Mouse (Mus musculus) embryonic facial prominence, embryonic 12.5 days (tissue): Measurements from ENCODE around the gene Cckbr. TPM values are rescaled to one million over a fixed set of nuclear protein-coding genes. Genes with fewer than 3 reads are reported as not detected.

Experiments used
- ATAC-seq: fragments of 200-750 bp; cut with Nextera tagmentation; 2 replicates; pipeline ENCODE4 v1.8.0; 2017; ENCODE audit not compliant: insufficient number of reproducible peaks, insufficient read depth, low FRiP score, low TSS enrichment
- H3K27ac ChIP-seq: fragments of 300-500 bp; sonication (generic); 2 replicates; pipeline ENCODE4 v1.5.1; 2016; ENCODE audit warnings: mild to moderate bottlenecking
- H3K27me3 ChIP-seq: fragments of 300-500 bp; sonication (generic); 2 replicates; pipeline ENCODE4 v1.6.1; 2016; ENCODE audit warnings: mild to moderate bottlenecking, moderate library complexity
- H3K36me3 ChIP-seq: fragments of 300-500 bp; sonication (generic); 2 replicates; pipeline ENCODE4 v1.6.1; 2016; ENCODE audit warnings: mild to moderate bottlenecking
- H3K4me1 ChIP-seq: fragments of 300-500 bp; sonication (generic); 2 replicates; pipeline ENCODE4 v1.6.1; 2016
- H3K4me2 ChIP-seq: fragments of 300-500 bp; sonication (generic); replicated peaks from 2 replicates; pipeline ENCODE4 v1.6.1; 2016; ENCODE audit warnings: mild to moderate bottlenecking, moderate library complexity
- H3K4me3 ChIP-seq: fragments of 300-500 bp; sonication (generic); 2 replicates; pipeline ENCODE4 v1.5.1; 2016; ENCODE audit warnings: mild to moderate bottlenecking
- H3K9ac ChIP-seq: fragments of 300-500 bp; sonication (generic); 2 replicates; pipeline ENCODE4 v1.6.1; 2016; ENCODE audit warnings: mild to moderate bottlenecking, moderate library complexity
- H3K9me3 ChIP-seq: fragments of 300-500 bp; sonication (generic); 2 replicates; pipeline ENCODE4 v1.6.1; 2016; ENCODE audit warnings: mild to moderate bottlenecking, moderate library complexity
- WGBS: fragments of 180-500 bp; shearing (Covaris S2); methylation state at CpG from one replicate; pipeline ENCODE4 v1.1.7; 2016; 5-methylcytosine and 5-hydroxymethylcytosine counted together
- polyA plus RNA-seq: library from polyadenylated mRNA; unstranded; fragments of >200 nt; fragmentation: Nextera tagmentation; extraction: Ambion mirVana; gene quantifications from 2 replicates; pipeline ENCODE4 v1.2.1, GENCODE M21; 2016

The Cckbr gene
- polyA plus RNA-seq, 1 experiment from 2014 or later: 0.47 TPM

DNA sequence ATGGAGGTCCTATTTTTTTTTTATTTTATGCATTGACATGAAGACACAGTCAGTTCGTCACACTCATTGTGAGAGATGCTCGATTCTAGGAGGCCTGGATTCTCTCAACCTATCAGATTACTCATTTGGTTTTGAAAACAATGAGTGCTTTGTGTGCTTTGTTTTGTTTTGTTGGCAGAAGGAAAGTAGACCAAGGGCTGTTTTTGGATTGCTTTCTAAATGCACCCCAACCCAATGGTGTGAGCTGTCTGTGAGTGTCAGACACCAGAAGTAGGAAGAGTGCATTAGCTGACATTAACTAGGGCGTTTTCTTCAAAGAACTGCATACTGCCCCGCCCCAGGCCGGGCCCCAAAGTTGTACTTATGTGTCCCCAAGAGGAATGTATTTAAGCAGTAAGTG is 54.5 kb downstream of the Cckbr start:
- peaks cover 10% of the 10 kb centered on the region; the same call in 1 of the 2 replicates for H3K4me1 ChIP-seq
- H3K4me2 ChIP-seq: no peak overlapping the region
- WGBS: 40% methylated on average over 5 of the region's 5 CpGs
- no peak overlapping the region for H3K4me3 ChIP-seq
- no peaks in the 10 kb centered on the region for H3K36me3 ChIP-seq
- H3K9me3 ChIP-seq: no peaks in the 10 kb centered on the region
- peaks cover 12% of the 10 kb centered on the region for H3K27me3 ChIP-seq
- ATAC-seq: no peak
- H3K27ac ChIP-seq: no peak overlapping the region
- no peak overlapping the region for H3K9ac ChIP-seq

DNA sequence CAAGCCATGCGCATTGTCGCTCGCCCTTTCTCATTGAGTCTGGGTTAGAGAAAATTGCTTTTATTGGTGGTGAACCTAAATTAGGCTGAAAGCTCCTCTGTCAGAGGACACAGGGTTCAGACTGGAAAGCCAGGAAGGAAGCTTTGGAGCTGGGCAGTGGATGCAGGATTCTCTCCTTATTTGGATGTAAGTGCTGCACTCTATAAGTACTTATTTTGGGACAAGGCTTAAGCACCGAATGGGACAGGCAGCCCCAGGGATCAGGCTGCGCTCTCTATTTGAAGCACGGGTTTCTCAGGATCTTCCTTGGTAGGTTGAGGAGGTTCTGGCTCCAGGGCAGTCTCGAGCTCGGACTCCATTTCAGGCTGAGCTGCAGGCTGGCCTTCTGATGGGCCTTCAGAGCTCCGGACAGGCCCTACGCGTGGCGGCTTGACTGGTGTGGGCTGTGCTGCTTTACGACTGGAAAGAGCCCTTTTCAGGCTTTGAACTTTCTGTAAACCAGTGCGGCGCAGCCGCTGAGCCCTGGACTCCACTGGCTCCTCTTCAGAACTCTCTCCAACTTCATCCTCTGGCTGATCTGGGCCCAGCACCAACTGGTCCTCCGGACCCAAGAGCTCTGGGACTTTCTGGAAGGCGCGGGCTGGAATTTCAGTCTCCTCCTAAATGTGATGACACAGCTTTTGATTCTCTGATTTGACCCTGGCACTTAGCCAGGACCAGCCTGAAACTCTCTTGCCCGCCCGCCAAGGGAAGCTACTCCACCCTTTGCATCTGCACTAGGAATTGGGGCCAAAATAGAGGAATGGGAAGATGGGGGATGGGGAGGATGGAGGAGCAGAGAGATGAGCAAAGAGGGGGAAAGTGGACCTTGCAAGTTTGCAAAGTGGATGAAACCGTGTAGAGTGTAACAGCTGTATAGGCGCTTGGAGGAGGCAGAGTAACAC is 55.3 kb downstream of the Cckbr start:
- H3K27ac ChIP-seq: peak overlapping the region; percentile 74; the same call in 1 of the 2 replicates
- peaks cover 12% of the 10 kb centered on the region for H3K27me3 ChIP-seq
- peaks cover 10% of the 10 kb centered on the region; the same call in 1 of the 2 replicates for H3K4me1 ChIP-seq
- no peak for ATAC-seq
- H3K9me3 ChIP-seq: no peaks in the 10 kb centered on the region
- H3K36me3 ChIP-seq: no peaks in the 10 kb centered on the region
- H3K4me2 ChIP-seq: peak overlapping the region; percentile 68
- H3K4me3 ChIP-seq: peak overlapping the region; percentile 42
- 0 out of 2 replicates have a peak overlapping the region, but pooled peaks have one; percentile 69 for H3K9ac ChIP-seq
- WGBS: 66% methylated on average over 23 of the region's 23 CpGs

DNA sequence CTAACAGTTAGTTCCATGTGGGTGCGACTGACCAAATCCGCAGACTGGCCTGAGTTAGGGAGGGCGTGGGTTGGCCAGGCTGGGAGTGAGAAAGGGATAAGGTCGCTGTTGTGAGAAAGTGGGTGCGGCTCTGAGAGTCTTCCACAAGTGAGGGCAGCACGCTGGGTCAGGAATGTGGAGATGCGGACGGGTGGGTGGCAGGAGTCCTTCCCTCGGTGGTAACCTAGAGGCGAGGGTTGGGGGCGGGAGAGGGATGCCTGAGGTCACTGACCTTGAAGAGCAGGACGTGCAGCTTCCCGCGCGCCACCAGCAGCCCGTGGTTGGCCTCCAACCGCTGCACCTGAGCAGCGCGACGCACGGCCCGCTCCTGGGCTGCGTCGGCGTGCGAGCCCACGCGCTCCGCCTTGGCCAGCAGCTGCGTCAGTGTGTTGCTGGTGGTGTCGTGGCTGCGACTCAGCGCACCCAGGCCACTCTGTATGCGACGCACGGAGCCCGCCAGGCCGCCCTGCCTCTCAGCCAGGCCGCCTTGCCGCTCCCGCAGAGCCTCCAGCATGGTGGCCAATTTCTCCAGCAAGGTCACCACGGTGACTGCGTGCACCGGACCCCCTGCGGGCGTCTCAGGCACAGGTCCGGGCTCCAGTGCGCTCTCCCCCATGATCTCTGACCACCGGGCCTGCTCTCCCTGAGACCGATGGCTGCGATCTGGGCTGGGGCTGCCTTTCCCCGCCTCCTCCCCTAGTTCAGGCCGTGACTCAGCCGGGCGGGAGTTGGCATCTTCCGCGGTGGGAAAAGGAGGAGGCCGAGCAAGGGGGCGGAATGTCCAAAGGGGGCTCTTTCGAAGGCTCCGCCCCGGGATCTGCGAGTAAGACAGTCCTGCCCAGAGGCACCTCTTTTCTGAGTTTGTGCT is 56.2 kb downstream of the Cckbr start, which contains the start of gene Cavin3:
Gene Cavin3 (minus strand): TSS at position 796 of the 907 bp plus-strand sequence.
- peaks cover 10% of the 10 kb centered on the region; the same call in 1 of the 2 replicates for H3K4me1 ChIP-seq
- H3K27ac ChIP-seq: peak within 1 kb of the TSS; percentile 74
- H3K4me3 ChIP-seq: peak within 1 kb of the TSS; percentile 42
- H3K9ac ChIP-seq: peak within 1 kb of the TSS; percentile 69
- H3K9me3 ChIP-seq: no peaks in the 10 kb centered on the region
- H3K36me3 ChIP-seq: no peaks in the 10 kb centered on the region
- 4% methylated on average over 61 of the region's 63 CpGs for WGBS
- peaks cover 12% of the 10 kb centered on the region for H3K27me3 ChIP-seq
- ATAC-seq: peak; percentile 79
- H3K4me2 ChIP-seq: peak within 1 kb of the TSS; percentile 68

DNA sequence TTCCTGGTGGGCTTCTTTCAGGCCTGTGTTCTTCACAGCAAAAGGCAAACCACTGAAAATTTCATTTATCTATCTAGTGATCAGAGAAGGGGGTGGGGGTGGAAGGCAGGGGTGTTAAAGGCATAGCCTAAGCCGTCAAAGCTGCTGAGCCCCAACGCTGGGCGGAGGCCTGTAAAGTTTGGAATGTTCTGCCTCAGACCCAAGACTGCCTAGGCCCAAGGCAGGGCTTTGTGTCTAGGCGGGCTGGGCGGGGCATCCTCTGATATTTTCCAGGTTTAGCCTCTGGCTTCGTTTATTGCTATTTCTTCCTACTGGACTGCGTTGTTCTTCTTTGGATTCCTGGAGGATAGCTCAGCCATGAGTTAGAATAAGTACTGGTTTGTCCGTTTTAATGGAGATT is 56.9 kb downstream of the Cckbr start:
- Histone ChIP-seq H3K4me3 (peak overlapping the region; percentile 42), H3K27me3 (peaks cover 12% of the 10 kb centered on the region), H3K4me2 (peak overlapping the region; percentile 68), H3K36me3 (no peaks in the 10 kb centered on the region), H3K4me1 (peaks cover 10% of the 10 kb centered on the region; the same call in 1 of the 2 replicates), H3K9me3 (no peaks in the 10 kb centered on the region), H3K27ac (peak overlapping the region; percentile 74), H3K9ac (peak overlapping the region; percentile 69; the same call in 1 of the 2 replicates)
- WGBS: 33% methylated on average over 8 of the region's 8 CpGs
- ATAC-seq: peak; percentile 59

DNA sequence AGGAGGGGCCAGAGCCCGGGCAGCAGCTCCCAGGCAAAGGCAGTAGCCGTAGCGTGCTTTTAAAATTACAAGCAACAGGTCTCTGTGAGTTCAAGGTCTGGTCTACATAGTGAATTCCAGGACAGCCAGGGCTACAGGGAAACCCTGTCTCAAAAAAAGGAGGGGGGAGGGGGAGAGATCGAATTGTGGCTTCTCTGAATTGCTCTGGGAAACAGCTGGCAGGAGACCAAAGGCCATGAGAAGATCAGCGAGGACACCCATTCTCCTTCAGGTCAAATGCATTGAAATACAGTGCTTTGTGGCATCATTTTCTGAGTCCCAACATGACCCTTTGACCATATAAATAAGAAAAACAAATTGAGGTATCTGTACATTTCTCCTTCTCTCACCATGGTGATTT is 59.5 kb downstream of the Cckbr start:
- Histone ChIP-seq H3K4me3 (no peak overlapping the region), H3K9ac (no peak overlapping the region), H3K4me1 (peaks cover 10% of the 10 kb centered on the region; the same call in 1 of the 2 replicates), H3K27me3 (peaks cover 12% of the 10 kb centered on the region), H3K27ac (no peak overlapping the region), H3K9me3 (no peaks in the 10 kb centered on the region), H3K4me2 (no peak overlapping the region), H3K36me3 (no peaks in the 10 kb centered on the region)
- WGBS: 58% methylated on average over 5 of the region's 5 CpGs
- ATAC-seq: no peak

DNA sequence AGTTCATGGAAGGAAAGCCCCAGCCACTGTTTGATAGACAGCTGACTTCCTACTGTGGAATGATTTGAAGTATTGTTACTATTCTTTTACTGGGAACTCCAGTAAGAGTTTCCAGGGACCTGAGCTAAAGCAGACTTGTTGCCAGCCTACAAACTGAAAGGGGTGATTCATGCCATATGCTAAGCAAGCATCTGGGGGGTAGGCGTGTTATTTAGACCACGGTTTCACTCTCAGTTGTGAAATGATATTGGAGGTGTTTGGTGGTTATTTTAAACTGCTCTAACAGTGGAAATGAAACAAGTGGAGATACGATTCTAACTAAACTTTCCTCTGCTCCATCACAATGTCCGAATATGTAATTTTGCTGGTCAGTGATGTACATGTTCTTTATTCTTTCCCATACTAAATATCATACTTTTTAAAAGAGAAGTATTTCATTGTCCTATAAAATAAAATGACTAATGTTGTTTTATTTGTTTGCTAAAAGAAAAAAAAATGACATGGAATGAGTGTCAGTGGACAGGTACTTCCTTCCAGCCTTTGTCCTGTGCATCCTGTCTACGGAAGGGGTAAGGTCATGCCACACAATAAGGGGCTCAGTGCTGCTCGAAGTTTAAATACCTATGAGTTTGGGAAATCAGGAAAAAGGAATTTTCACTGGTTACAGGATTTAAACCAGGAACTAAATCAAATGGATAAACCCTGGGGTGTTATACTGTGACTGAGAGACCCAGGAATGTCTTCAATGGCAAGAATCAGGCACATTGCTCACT is 61.8 kb downstream of the Cckbr start:
- ATAC-seq: no peak
- H3K27me3 ChIP-seq: no peaks in the 10 kb centered on the region
- H3K4me1 ChIP-seq: no peaks in the 10 kb centered on the region; the same call in 1 of the 2 replicates
- H3K9ac ChIP-seq: no peak overlapping the region
- no peak overlapping the region for H3K4me2 ChIP-seq
- H3K9me3 ChIP-seq: no peaks in the 10 kb centered on the region
- no peak overlapping the region for H3K4me3 ChIP-seq
- WGBS: 78% methylated on average over 6 of the region's 6 CpGs
- H3K27ac ChIP-seq: no peak overlapping the region
- no peaks in the 10 kb centered on the region for H3K36me3 ChIP-seq

DNA sequence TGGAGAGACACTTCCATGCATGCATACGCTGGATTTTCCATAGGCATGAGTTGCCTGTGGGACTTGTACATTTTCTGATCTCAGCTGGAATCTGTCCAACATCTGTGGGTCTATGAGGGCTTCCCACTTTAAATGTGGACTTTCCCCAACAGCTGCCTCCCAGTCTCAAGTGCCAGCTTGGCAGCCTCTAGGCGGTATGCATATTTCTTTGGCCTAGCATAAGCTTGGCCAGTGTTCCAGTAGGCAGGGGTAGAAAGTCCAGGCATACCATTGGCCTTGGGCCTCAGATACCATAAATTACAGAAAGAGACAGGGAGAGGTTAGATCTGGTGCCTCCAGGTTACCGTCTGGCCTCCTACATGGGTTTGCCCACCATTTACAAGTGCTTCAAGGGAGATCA is 72.3 kb downstream of the Cckbr start:
- Histone ChIP-seq H3K27me3 (no peaks in the 10 kb centered on the region), H3K36me3 (no peaks in the 10 kb centered on the region), H3K4me1 (no peaks in the 10 kb centered on the region), H3K4me2 (no peak overlapping the region), H3K9me3 (no peaks in the 10 kb centered on the region), H3K9ac (no peak overlapping the region), H3K27ac (no peak overlapping the region), H3K4me3 (no peak overlapping the region)
- no peak for ATAC-seq
- WGBS: 91% methylated on average over 3 of the region's 3 CpGs

DNA sequence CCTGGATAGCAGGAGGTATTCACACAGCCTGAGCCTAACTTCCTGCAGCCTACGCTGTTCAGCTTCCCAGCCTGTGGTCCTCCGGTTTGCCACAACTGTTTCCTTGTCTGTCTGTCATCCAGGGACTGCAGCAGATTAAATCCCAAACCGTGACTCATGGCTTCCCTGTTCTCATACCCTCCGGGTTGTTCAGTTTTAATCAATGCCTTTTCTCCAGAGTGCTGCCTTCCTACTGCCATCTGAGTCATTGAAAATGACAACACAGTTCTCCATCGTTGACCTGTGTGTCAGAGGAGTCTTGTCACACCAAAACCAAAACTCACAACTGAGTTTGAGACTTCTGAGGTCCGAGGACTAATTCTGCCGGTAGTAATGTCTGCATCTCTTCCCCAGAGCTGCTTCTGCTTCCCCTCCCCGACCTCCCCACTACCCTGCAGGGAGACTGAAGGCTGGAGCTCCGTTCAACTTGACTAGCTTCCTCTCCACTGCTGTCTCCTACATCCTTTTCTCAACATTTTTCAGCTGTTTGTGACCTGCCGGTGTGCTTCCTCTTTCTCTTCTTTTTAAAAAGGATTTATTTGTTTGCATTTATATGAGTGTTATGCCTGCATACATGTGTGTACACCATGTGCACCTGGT is 73.4 kb downstream of the Cckbr start:
- no peak overlapping the region for H3K27ac ChIP-seq
- WGBS: 26% methylated on average over 10 of the region's 10 CpGs
- H3K9me3 ChIP-seq: no peaks in the 10 kb centered on the region
- H3K4me3 ChIP-seq: no peak overlapping the region
- H3K4me2 ChIP-seq: no peak overlapping the region
- H3K27me3 ChIP-seq: no peaks in the 10 kb centered on the region
- H3K4me1 ChIP-seq: no peaks in the 10 kb centered on the region
- ATAC-seq: no peak
- no peak overlapping the region for H3K9ac ChIP-seq
- H3K36me3 ChIP-seq: no peaks in the 10 kb centered on the region

DNA sequence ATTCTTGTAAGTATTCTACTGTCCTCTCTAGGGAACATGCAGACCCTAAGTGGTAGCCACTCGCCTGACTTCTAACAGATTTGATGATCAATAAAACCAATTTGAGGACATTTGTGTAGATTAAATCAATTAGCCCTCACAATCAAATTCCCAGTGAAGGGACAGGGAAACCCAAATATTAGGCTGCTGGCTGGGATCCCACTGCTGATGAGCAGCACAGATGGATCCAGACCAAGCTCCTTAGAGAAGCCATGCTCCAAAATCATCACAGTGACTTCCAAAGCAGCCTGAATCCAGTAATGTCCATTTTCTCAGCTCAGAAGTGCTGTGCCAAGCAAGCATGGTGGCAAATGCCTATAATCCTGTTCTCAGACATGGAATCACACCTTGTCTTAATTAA is 74.1 kb downstream of the Cckbr start:
- Histone ChIP-seq H3K36me3 (no peaks in the 10 kb centered on the region), H3K9ac (no peak overlapping the region), H3K9me3 (no peaks in the 10 kb centered on the region), H3K4me3 (no peak overlapping the region), H3K4me1 (no peaks in the 10 kb centered on the region), H3K27me3 (no peaks in the 10 kb centered on the region), H3K4me2 (no peak overlapping the region), H3K27ac (no peak overlapping the region)
- 82% methylated on average over 1 of the region's 1 CpGs for WGBS
- no peak for ATAC-seq

DNA sequence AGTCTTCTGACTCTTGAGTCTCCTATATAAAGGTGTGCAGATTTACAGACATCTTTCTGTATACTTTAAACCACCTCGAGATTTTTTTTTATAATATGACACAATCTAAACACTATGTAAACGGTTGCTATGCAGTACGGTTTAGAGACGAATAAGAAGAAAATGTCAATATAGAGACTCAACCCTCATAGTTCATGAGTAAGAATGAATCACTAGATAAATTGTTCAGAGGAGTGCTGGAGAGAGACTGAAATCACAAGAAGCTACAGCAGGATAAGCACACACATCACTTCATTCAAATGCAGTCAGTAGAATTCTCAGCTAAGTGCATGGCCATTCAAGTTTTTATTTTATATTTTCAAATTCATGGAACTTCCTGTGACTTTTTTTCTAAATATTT is 76.5 kb downstream of the Cckbr start:
- no peaks in the 10 kb centered on the region for H3K4me1 ChIP-seq
- ATAC-seq: no peak
- WGBS: 81% methylated on average over 4 of the region's 4 CpGs
- H3K4me2 ChIP-seq: no peak overlapping the region
- no peaks in the 10 kb centered on the region for H3K27me3 ChIP-seq
- no peak overlapping the region for H3K9ac ChIP-seq
- no peak overlapping the region for H3K27ac ChIP-seq
- no peak overlapping the region for H3K4me3 ChIP-seq
- no peaks in the 10 kb centered on the region for H3K36me3 ChIP-seq
- H3K9me3 ChIP-seq: no peaks in the 10 kb centered on the region
